Mouse (Mus musculus): ENCODE data around the gene Fam184a. TPM values are rescaled to one million over a fixed set of nuclear protein-coding genes. Genes with fewer than 3 reads are reported as not detected.
"Not testable (repeated sequence)": the region's sequence is repeated elsewhere in the genome, so short reads cannot be mapped to it uniquely, and the experiment has no call there.

The Fam184a gene
- total and polyA plus RNA-seq, 2 experiments from 2014 or later, result 14.6 to 14.7 TPM

GRCm38 (mm10) chr10:53650683-53651082 is 100.2 kb downstream of the Fam184a start:
- DNase-seq (ENCODE audit: low spot score) (no peak), ATAC-seq (ENCODE audit: low FRiP score) (no peak)
- H3K27me3 ChIP-seq (ENCODE audit: insufficient read depth, low read length), result no peaks in the 10 kb centered on the region
- 88% methylated on average over 2 of the region's 2 CpGs for WGBS
- H3K4me2 ChIP-seq (ENCODE audit: low read depth, low read length, poor library complexity, severe bottlenecking), result no peak overlapping the region
- no peak overlapping the region for H3K9ac ChIP-seq (replicated peaks; ENCODE audit: low read length, poor library complexity, severe bottlenecking)
- no peak overlapping the region for H3K4me3 ChIP-seq (ENCODE audit: low read depth, low read length)
- peaks cover 14% of the 10 kb centered on the region; the same call in 1 of the 2 replicates for H3K36me3 ChIP-seq (ENCODE audit: insufficient read depth, low read length)
- H3K4me1 ChIP-seq (ENCODE audit: insufficient read depth, low read length), result no peaks in the 10 kb centered on the region
- no peak overlapping the region for H3K27ac ChIP-seq (ENCODE audit: low read depth, low read length)
- no peaks in the 10 kb centered on the region for H3K9me3 ChIP-seq (ENCODE audit: low read length)
- TF ChIP-seq CTCF (IDR thresholded peaks at IDR 0.05), result no peak

- peak; percentile 54; the same call in 1 of the 2 replicates for ATAC-seq (ENCODE audit: low FRiP score)
- Histone ChIP-seq H3K9ac (replicated peaks; ENCODE audit: low read length, poor library complexity, severe bottlenecking) (no peak overlapping the region), H3K4me3 (ENCODE audit: low read depth, low read length) (no peak overlapping the region), H3K4me1 (ENCODE audit: insufficient read depth, low read length) (no peaks in the 10 kb centered on the region), H3K36me3 (ENCODE audit: insufficient read depth, low read length) (no peaks in the 10 kb centered on the region), H3K27ac (ENCODE audit: low read depth, low read length) (no peak overlapping the region), H3K9me3 (ENCODE audit: low read length) (no peaks in the 10 kb centered on the region), H3K4me2 (ENCODE audit: low read depth, low read length, poor library complexity, severe bottlenecking) (no peak overlapping the region), H3K27me3 (ENCODE audit: insufficient read depth, low read length) (no peaks in the 10 kb centered on the region)
- peak; percentile 97 for TF ChIP-seq CTCF (IDR thresholded peaks at IDR 0.05)
- peak; percentile 82 for DNase-seq (ENCODE audit: low spot score)
Measured at GRCm38 (mm10) chr10:53641507-53641906, 109.4 kb downstream of the Fam184a start.

GRCm38 (mm10) chr10:53635246-53635971 is 115.5 kb downstream of the Fam184a start:
- no peak overlapping the region for H3K9ac ChIP-seq (replicated peaks; ENCODE audit: low read length, poor library complexity, severe bottlenecking)
- no peaks in the 10 kb centered on the region for H3K27me3 ChIP-seq (ENCODE audit: insufficient read depth, low read length)
- DNase-seq (ENCODE audit: low spot score), result no peak
- no peaks in the 10 kb centered on the region for H3K4me1 ChIP-seq (ENCODE audit: insufficient read depth, low read length)
- WGBS, result 88% methylated on average over 13 of the region's 13 CpGs
- no peak for TF ChIP-seq CTCF (IDR thresholded peaks at IDR 0.05)
- H3K4me3 ChIP-seq (ENCODE audit: low read depth, low read length), result no peak overlapping the region
- no peaks in the 10 kb centered on the region for H3K9me3 ChIP-seq (ENCODE audit: low read length)
- no peak for ATAC-seq (ENCODE audit: low FRiP score)
- no peak overlapping the region for H3K4me2 ChIP-seq (ENCODE audit: low read depth, low read length, poor library complexity, severe bottlenecking)
- no peak overlapping the region for H3K27ac ChIP-seq (ENCODE audit: low read depth, low read length)
- H3K36me3 ChIP-seq (ENCODE audit: insufficient read depth, low read length), result 0 out of 2 replicates have a peak, but pooled peaks cover 3% of the 10 kb centered on the region

GRCm38 (mm10) chr10:53634160-53634559 is 116.8 kb downstream of the Fam184a start:
- no peak overlapping the region for H3K4me2 ChIP-seq (ENCODE audit: low read depth, low read length, poor library complexity, severe bottlenecking)
- H3K27ac ChIP-seq (ENCODE audit: low read depth, low read length), result no peak overlapping the region
- TF ChIP-seq CTCF (IDR thresholded peaks at IDR 0.05), result no peak
- no peaks in the 10 kb centered on the region for H3K9me3 ChIP-seq (ENCODE audit: low read length)
- no peaks in the 10 kb centered on the region for H3K4me1 ChIP-seq (ENCODE audit: insufficient read depth, low read length)
- DNase-seq (ENCODE audit: low spot score) (no peak), ATAC-seq (ENCODE audit: low FRiP score) (no peak)
- 0 out of 2 replicates have a peak, but pooled peaks cover 3% of the 10 kb centered on the region for H3K36me3 ChIP-seq (ENCODE audit: insufficient read depth, low read length)
- no peaks in the 10 kb centered on the region for H3K27me3 ChIP-seq (ENCODE audit: insufficient read depth, low read length)
- H3K9ac ChIP-seq (replicated peaks; ENCODE audit: low read length, poor library complexity, severe bottlenecking), result no peak overlapping the region
- H3K4me3 ChIP-seq (ENCODE audit: low read depth, low read length), result no peak overlapping the region
- WGBS, result 70% methylated on average over 10 of the region's 10 CpGs

GRCm38 (mm10) chr10:53630339-53630738 is 120.6 kb downstream of the Fam184a start, which contains the start of gene Mcm9:
Mcm9 (minus strand) TSS chr10:53630439.
- not testable (repeated sequence) for H3K9me3 ChIP-seq (ENCODE audit: low read length); H3K36me3 ChIP-seq (ENCODE audit: insufficient read depth, low read length); DNase-seq (ENCODE audit: low spot score); H3K4me1 ChIP-seq (ENCODE audit: insufficient read depth, low read length); ATAC-seq (ENCODE audit: low FRiP score); H3K27me3 ChIP-seq (ENCODE audit: insufficient read depth, low read length)
- Histone ChIP-seq H3K4me3 (ENCODE audit: low read depth, low read length) (peak within 1 kb of the TSS; percentile 76), H3K9ac (replicated peaks; ENCODE audit: low read length, poor library complexity, severe bottlenecking) (peak within 1 kb of the TSS; percentile 79), H3K27ac (ENCODE audit: low read depth, low read length) (peak within 1 kb of the TSS; percentile 80), H3K4me2 (ENCODE audit: low read depth, low read length, poor library complexity, severe bottlenecking) (peak within 1 kb of the TSS; percentile 50)
- 51% methylated on average over 9 of the region's 10 CpGs for WGBS

GRCm38 (mm10) chr10:53629918-53630250 is 121.0 kb downstream of the Fam184a start:
- Histone ChIP-seq H3K4me2 (ENCODE audit: low read depth, low read length, poor library complexity, severe bottlenecking) (peak overlapping the region; percentile 50), H3K27me3 (ENCODE audit: insufficient read depth, low read length) (no peaks in the 10 kb centered on the region), H3K4me1 (ENCODE audit: insufficient read depth, low read length) (no peaks in the 10 kb centered on the region), H3K27ac (ENCODE audit: low read depth, low read length) (peak overlapping the region; percentile 80), H3K9ac (replicated peaks; ENCODE audit: low read length, poor library complexity, severe bottlenecking) (peak overlapping the region; percentile 79), H3K9me3 (ENCODE audit: low read length) (no peaks in the 10 kb centered on the region), H3K4me3 (ENCODE audit: low read depth, low read length) (peak overlapping the region; percentile 76), H3K36me3 (ENCODE audit: insufficient read depth, low read length) (no peaks in the 10 kb centered on the region)
- ATAC-seq (ENCODE audit: low FRiP score), result peak; percentile 95
- WGBS, result under 1% methylated on average over 35 of the region's 35 CpGs
- DNase-seq (ENCODE audit: low spot score), result peak; percentile 98
- no peak for TF ChIP-seq CTCF (IDR thresholded peaks at IDR 0.05)
